Mouse (Mus musculus) kidney, embryonic 16.5 days (tissue): ENCODE measurements around the gene Smurf2. TPM values are rescaled to one million over a fixed set of nuclear protein-coding genes. Genes with fewer than 3 reads are reported as not detected.

Experiments used
- ATAC-seq: fragments of 200-750 bp; cut with Nextera tagmentation; 2 replicates; pipeline ENCODE4 v1.8.0; 2017; ENCODE audit warnings: moderate TSS enrichment; ENCODE audit not compliant: low FRiP score, low TSS enrichment
- H3K27ac ChIP-seq: fragments of 300-500 bp; sonication (generic); 2 replicates; pipeline ENCODE4 v1.5.1; 2014; ENCODE audit warnings: low read length
- H3K27me3 ChIP-seq: fragments of 300-500 bp; sonication (generic); 2 replicates; pipeline ENCODE4 v1.6.1; 2014; ENCODE audit warnings: low read length, control low read depth, mixed read lengths; ENCODE audit not compliant: insufficient read depth
- H3K36me3 ChIP-seq: fragments of 300-500 bp; sonication (generic); 2 replicates; pipeline ENCODE4 v1.6.1; 2014; ENCODE audit warnings: low read length, control low read depth, mixed read lengths; ENCODE audit not compliant: insufficient read depth
- H3K4me1 ChIP-seq: fragments of 300-500 bp; sonication (generic); 2 replicates; pipeline ENCODE4 v1.6.1; 2014; ENCODE audit warnings: low read length, control low read depth, mixed read lengths; ENCODE audit not compliant: insufficient read depth
- H3K4me2 ChIP-seq: fragments of 300-500 bp; sonication (generic); replicated peaks from 2 replicates; pipeline ENCODE4 v1.6.1; 2014; ENCODE audit warnings: low read depth, low read length
- H3K4me3 ChIP-seq: fragments of 300-500 bp; sonication (generic); 2 replicates; pipeline ENCODE4 v1.5.1; 2014; ENCODE audit warnings: mild to moderate bottlenecking, low read length
- H3K9ac ChIP-seq: fragments of 300-500 bp; sonication (generic); replicated peaks from 2 replicates; pipeline ENCODE4 v1.6.1; 2014; ENCODE audit warnings: low read length
- H3K9me3 ChIP-seq: fragments of 300-500 bp; sonication (generic); 2 replicates; pipeline ENCODE4 v1.6.1; 2016; ENCODE audit warnings: low read length, control low read depth
- WGBS: fragments of 180-500 bp; shearing (Covaris S2); extraction: QIAGEN DNeasy Blood & Tissue Kit; methylation state at CpG from one replicate; pipeline ENCODE4 v1.1.7; 2014; 5-methylcytosine and 5-hydroxymethylcytosine counted together
- polyA plus RNA-seq: library from polyadenylated mRNA; unstranded; fragments of >200 nt; fragmentation: Nextera tagmentation; extraction: Ambion mirVana; gene quantifications from 2 replicates; pipeline ENCODE4 v1.2.1, GENCODE M21; 2015

Smurf2 gene
- polyA plus RNA-seq, 1 experiment from 2014 or later, result 11.9 TPM

DNA sequence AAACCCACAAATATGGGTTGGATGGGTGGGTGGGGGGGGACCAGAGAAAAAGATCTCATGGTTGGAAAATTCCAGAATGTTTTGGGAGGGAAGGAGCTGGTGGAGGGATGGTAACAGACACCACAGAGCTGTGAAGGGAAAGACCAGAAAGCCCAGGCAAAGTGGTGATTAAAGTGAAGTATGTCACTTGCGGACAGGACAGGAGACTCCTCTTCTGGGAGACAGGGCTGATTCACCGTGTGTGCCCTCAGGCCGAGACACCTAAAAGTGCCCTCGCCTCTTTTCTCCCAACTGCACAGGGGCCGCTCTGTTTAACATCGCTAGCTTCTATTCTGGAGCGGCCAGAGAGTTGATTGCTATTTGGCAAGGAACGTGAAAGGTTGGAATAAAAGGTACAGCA, 34.1 kb upstream of the Smurf2 start:
- H3K27ac ChIP-seq, result no peak overlapping the region
- H3K9ac ChIP-seq, result no peak overlapping the region
- no peak for ATAC-seq
- no peaks in the 10 kb centered on the region for H3K27me3 ChIP-seq
- 50% methylated on average over 8 of the region's 8 CpGs for WGBS
- H3K36me3 ChIP-seq, result no peaks in the 10 kb centered on the region
- H3K4me1 ChIP-seq, result peaks cover 7% of the 10 kb centered on the region
- H3K4me2 ChIP-seq, result no peak overlapping the region
- no peak overlapping the region for H3K4me3 ChIP-seq
- H3K9me3 ChIP-seq, result no peaks in the 10 kb centered on the region

DNA sequence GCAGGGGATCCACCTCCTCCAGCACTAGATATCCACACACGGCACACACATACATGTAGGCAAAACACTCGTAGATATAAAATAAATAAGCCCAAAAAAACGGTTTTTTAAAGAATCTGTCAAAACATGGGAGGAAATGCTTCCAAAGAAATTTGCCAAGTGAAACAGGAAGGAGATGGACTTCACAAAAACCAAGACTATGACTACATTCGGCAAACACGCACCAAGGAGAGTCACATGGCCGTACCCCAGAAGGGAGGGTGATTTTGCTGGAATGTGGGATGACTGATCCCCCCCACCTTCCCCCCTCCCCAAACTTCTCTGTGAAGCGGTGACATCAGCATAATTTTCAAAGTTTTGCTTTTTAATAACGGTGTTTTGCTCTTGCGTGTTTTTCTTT, 33.6 kb upstream of the Smurf2 start:
- H3K36me3 ChIP-seq, result no peaks in the 10 kb centered on the region
- peaks cover 7% of the 10 kb centered on the region for H3K4me1 ChIP-seq
- no peak for ATAC-seq
- H3K4me2 ChIP-seq, result no peak overlapping the region
- no peaks in the 10 kb centered on the region for H3K9me3 ChIP-seq
- H3K27ac ChIP-seq, result no peak overlapping the region
- WGBS, result 75% methylated on average over 9 of the region's 9 CpGs
- H3K9ac ChIP-seq, result no peak overlapping the region
- H3K27me3 ChIP-seq, result no peaks in the 10 kb centered on the region
- no peak overlapping the region for H3K4me3 ChIP-seq

DNA sequence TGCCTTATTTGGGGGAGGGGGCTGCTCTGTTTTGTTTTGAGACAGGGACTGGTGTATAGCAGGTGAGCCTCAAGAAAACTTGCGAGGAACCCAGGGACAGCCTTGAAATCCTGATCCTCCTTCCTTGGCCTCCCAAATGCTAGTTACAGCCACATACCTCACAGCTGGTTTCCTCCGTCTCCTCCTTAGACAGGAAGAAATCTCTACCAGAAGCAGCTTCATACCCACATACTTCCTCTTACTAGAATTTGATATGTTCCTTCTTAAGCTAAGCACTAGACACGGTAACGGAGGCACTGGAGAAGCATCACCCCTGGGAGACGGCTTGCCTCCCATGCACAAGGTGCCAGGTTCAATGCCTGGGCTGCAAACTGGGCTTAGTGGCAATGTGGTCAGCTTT, 16.8 kb upstream of the Smurf2 start:
- Histone ChIP-seq H3K9me3 (no peaks in the 10 kb centered on the region), H3K4me1 (no peaks in the 10 kb centered on the region), H3K4me2 (no peak overlapping the region), H3K4me3 (no peak overlapping the region), H3K9ac (no peak overlapping the region), H3K36me3 (no peaks in the 10 kb centered on the region), H3K27ac (no peak overlapping the region), H3K27me3 (no peaks in the 10 kb centered on the region)
- no peak for ATAC-seq
- WGBS, result 79% methylated on average over 5 of the region's 5 CpGs

DNA sequence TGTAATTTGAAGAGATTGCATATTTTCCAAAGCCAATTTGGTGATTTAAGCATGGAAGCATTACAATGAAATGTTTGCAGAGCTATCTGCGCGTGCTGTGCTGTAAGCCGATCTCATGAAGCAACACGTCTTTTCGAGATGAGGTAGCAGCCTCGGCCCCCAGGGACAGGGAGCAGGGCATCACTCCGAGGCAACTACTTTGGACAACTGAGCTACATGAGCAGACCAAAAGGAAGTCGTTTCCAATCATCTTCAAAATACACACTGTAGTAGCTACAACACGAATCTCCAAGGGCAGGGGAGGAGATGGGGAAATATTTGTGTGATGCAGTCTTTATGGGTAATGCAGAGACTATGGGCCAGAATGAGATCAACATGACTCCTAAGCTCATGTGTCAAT, 9.9 kb upstream of the Smurf2 start:
- Histone ChIP-seq H3K9me3 (peaks cover 8% of the 10 kb centered on the region; the same call in 1 of the 2 replicates), H3K4me2 (no peak overlapping the region), H3K27me3 (no peaks in the 10 kb centered on the region), H3K9ac (no peak overlapping the region), H3K4me3 (no peak overlapping the region), H3K27ac (no peak overlapping the region), H3K36me3 (no peaks in the 10 kb centered on the region), H3K4me1 (no peaks in the 10 kb centered on the region)
- no peak for ATAC-seq
- 42% methylated on average over 9 of the region's 9 CpGs for WGBS

DNA sequence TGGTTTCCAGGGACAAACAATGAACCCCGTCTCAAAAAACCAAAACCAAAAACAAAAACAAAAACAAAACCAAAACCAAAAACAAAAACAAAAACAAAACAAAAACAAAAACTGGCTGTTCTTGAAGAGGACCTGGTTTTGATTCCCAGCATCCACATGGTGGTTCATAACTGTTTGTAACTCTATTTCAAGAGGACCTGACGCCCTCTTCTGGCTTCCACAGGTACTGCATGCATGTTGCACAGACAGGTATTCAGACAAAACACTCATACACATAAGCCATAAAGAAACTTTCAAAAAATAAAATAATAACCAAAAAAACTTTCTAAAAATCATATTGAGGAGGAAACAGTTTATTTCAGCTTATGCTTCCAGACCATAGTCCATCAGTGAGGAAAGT, 8.4 kb upstream of the Smurf2 start:
- 63% methylated on average over 2 of the region's 2 CpGs for WGBS

DNA sequence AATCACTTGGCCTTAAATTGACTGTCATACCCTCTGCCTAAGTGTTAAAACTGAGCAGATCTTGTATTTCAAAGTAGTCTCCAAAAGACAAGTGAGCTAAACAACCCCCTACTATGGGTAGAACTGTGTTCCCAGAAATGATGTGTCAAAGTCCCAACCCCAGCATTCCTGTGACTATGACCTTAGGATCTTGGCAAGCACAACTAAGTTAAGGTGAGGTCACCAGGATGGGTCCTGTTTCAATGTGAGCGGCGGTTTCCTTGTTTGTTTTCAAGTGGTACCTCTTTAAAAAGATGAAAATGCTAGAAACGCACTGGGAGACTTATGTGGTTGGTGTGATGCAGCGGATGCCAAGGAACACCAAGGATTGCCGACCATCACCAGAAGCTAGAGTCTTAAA, 7.4 kb upstream of the Smurf2 start:
- Histone ChIP-seq H3K4me3 (no peak overlapping the region), H3K9ac (no peak overlapping the region), H3K27me3 (no peaks in the 10 kb centered on the region), H3K36me3 (no peaks in the 10 kb centered on the region), H3K27ac (no peak overlapping the region), H3K4me1 (no peaks in the 10 kb centered on the region), H3K4me2 (no peak overlapping the region), H3K9me3 (peaks cover 8% of the 10 kb centered on the region; the same call in 1 of the 2 replicates)
- no peak for ATAC-seq
- WGBS, result 94% methylated on average over 5 of the region's 5 CpGs

More for the DNA sequence above, 8.4 kb upstream of the Smurf2 start:
- Histone ChIP-seq H3K4me2 (no peak overlapping the region), H3K4me1 (no peaks in the 10 kb centered on the region), H3K27me3 (no peaks in the 10 kb centered on the region), H3K9me3 (peaks cover 8% of the 10 kb centered on the region; the same call in 1 of the 2 replicates), H3K9ac (no peak overlapping the region), H3K27ac (no peak overlapping the region), H3K4me3 (no peak overlapping the region), H3K36me3 (no peaks in the 10 kb centered on the region)
- ATAC-seq, result no peak

DNA sequence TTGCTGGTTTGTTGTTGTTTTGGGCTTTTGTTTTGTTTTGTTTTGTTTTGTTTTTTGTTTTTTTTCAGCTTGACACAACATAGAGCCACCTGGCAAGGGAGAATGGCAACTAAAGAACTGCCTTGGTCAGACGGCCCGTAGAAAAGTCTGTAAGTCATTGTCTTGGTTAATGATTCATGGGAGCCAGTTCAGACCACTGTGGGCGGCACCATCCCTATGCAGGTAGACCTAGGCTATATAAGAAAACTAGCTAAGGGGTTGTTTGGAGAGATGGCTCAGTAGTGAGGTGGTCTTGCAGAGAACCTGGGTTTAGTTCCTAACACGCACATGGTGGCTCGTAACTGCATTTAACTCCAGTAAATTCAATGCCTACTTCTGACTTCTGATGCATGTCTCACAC, 6.7 kb upstream of the Smurf2 start:
- no peaks in the 10 kb centered on the region for H3K4me1 ChIP-seq
- H3K9me3 ChIP-seq, result peaks cover 8% of the 10 kb centered on the region; the same call in 1 of the 2 replicates
- H3K27ac ChIP-seq, result no peak overlapping the region
- H3K36me3 ChIP-seq, result no peaks in the 10 kb centered on the region
- H3K4me3 ChIP-seq, result no peak overlapping the region
- H3K4me2 ChIP-seq, result no peak overlapping the region
- no peak for ATAC-seq
- H3K9ac ChIP-seq, result no peak overlapping the region
- WGBS, result 90% methylated on average over 5 of the region's 5 CpGs
- no peaks in the 10 kb centered on the region for H3K27me3 ChIP-seq

DNA sequence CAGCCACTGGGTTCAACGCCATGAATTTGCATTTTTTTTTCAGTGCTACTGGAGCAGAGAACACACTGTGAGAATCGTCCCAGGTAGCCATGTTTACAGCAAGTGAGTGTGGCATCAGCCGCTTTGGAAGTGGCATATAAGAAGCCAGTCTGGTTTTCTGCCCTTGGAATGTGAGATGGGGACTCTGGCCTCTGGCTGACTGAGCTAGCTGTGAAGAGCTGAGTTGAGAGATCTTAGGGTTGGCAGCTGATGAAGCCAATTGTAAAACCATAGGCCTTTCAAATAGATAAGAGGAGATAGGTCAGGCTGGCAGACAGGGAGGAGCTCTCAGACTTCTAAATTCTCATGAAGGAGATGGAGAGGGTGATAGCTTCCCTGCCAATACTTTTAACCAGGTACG, 6.2 kb upstream of the Smurf2 start:
- Histone ChIP-seq H3K4me2 (no peak overlapping the region), H3K4me3 (no peak overlapping the region), H3K4me1 (no peaks in the 10 kb centered on the region), H3K27ac (no peak overlapping the region), H3K27me3 (no peaks in the 10 kb centered on the region), H3K36me3 (no peaks in the 10 kb centered on the region), H3K9me3 (peaks cover 8% of the 10 kb centered on the region; the same call in 1 of the 2 replicates), H3K9ac (no peak overlapping the region)
- ATAC-seq, result no peak
- WGBS, result 74% methylated on average over 4 of the region's 4 CpGs

DNA sequence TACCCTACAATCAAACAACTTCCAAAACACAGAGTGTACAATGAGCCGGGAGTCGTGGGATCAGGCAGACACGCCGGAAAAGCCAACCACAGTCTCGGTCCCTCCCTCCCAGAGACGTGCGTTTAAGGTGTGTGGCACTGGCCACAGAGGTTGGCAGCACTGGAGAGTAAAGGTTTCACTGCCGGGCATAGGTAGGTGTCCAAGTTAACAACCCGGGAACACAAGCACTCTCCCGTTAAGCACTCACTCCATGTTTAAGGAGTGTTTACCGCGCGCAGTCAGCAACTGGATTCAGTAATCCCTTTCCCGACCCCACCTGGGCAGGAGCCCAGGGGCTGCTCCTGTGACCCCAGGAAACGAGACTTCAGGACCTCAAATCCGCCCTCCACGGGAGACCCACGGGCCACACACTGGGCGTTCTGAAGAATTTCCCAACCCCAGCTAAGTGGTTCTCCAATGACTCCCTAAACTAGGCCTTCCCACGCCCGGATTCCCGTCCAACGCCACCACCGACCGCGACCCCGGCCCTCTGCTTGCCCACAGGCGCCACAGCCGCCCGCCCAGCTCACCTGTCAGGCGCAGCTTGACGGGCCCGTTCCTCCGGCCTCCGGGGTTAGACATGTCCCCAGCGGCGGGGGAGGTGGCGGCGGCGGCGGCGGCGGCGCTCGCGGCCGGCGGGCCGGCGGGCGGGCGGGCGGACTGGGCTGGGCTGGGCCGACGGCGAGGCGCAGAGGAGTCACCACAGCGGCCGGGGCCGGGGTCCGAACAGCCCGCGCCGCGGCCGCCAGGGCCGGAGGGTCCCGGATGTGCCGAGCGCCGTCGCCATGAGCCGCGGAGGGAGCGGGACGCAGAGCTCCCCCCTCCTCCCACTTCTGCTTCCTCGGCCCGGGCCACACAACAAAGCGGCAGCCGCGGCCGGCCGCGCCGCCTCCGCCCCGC, 634 bp downstream of the Smurf2 start:
- Histone ChIP-seq H3K27ac (peak overlapping the region; percentile 96), H3K27me3 (no peaks in the 10 kb centered on the region), H3K9me3 (no peaks in the 10 kb centered on the region), H3K4me3 (peak overlapping the region; percentile 88), H3K4me1 (peaks cover 24% of the 10 kb centered on the region), H3K4me2 (peak overlapping the region; percentile 85), H3K9ac (peak overlapping the region; percentile 95), H3K36me3 (no peaks in the 10 kb centered on the region)
- under 1% methylated on average over 69 of the region's 87 CpGs for WGBS
- ATAC-seq, result peak; percentile 88

DNA sequence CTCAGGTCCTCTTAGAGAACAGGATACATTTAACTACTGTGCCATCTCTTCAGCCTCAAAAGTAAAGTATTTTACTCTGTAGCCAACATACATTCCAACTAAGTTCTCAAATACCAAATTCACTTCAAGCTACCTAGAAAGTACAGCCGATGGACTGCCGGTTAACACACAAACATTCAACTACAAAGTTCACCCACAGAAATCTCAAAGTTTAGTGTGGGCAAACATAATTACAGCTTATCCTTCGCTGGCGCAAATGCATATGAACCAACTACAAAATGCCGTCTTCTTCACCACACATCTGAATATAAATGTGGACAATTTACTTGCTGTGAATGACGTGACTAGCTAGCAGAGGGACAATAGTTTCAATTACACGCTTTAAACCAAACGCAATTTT, 1.6 kb downstream of the Smurf2 start:
- H3K27ac ChIP-seq, result peak overlapping the region; percentile 96; the same call in 1 of the 2 replicates
- ATAC-seq, result no peak
- H3K9ac ChIP-seq, result peak overlapping the region; percentile 95
- peak overlapping the region; percentile 88 for H3K4me3 ChIP-seq
- H3K9me3 ChIP-seq, result no peaks in the 10 kb centered on the region
- H3K27me3 ChIP-seq, result no peaks in the 10 kb centered on the region
- peak overlapping the region; percentile 85 for H3K4me2 ChIP-seq
- no peaks in the 10 kb centered on the region for H3K36me3 ChIP-seq
- H3K4me1 ChIP-seq, result peaks cover 24% of the 10 kb centered on the region
- WGBS, result 25% methylated on average over 8 of the region's 8 CpGs
